Mouse (Mus musculus) lung, postnatal 0 days (tissue): Measurements from ENCODE around the gene Cox6b2. TPM values are rescaled to one million over a fixed set of nuclear protein-coding genes. Genes with fewer than 3 reads are reported as not detected.
"Not testable (repeated sequence)": the region's sequence is repeated elsewhere in the genome, so short reads cannot be mapped to it uniquely, and the experiment has no call there.

Experiments used
- ATAC-seq: fragments of 200-750 bp; cut with Nextera tagmentation; 2 replicates; pipeline ENCODE4 v1.8.0; 2017; ENCODE audit warnings: moderate library complexity
- DNase-seq: peaks from one replicate; pipeline ENCODE4 v3.0.0-alpha.2; 2016; ENCODE audit warnings: low spot score
- H3K27ac ChIP-seq: fragments of 300-500 bp; sonication (generic); 2 replicates; pipeline ENCODE4 v1.5.1; 2014; ENCODE audit warnings: antibody characterized with exemption, mild to moderate bottlenecking, low read length, mixed read lengths
- H3K27me3 ChIP-seq: fragments of 300-500 bp; sonication (generic); replicated peaks from 2 replicates; pipeline ENCODE4 v1.6.1; 2014; ENCODE audit warnings: low read length, mixed read lengths; ENCODE audit not compliant: insufficient read depth
- H3K36me3 ChIP-seq: fragments of 300-500 bp; sonication (generic); 2 replicates; pipeline ENCODE4 v1.6.1; 2014; ENCODE audit warnings: low read length, mixed read lengths; ENCODE audit not compliant: insufficient read depth
- H3K4me1 ChIP-seq: fragments of 300-500 bp; sonication (generic); 2 replicates; pipeline ENCODE4 v1.6.1; 2014; ENCODE audit warnings: antibody characterized with exemption, low read depth, low read length, mixed read lengths; ENCODE audit not compliant: insufficient read depth
- H3K4me2 ChIP-seq: fragments of 300-500 bp; sonication (generic); replicated peaks from 2 replicates; pipeline ENCODE4 v1.6.1; 2014; ENCODE audit warnings: low read depth, mild to moderate bottlenecking, low read length, moderate library complexity, mixed read lengths
- H3K4me3 ChIP-seq: fragments of 300-500 bp; sonication (generic); 2 replicates; pipeline ENCODE4 v1.5.1; 2014; ENCODE audit warnings: low read depth, low read length
- H3K9ac ChIP-seq: fragments of 300-500 bp; sonication (generic); replicated peaks from 2 replicates; pipeline ENCODE4 v1.6.1; 2014; ENCODE audit warnings: low read depth, mild to moderate bottlenecking
- H3K9me3 ChIP-seq: fragments of 300-500 bp; sonication (generic); 2 replicates; pipeline ENCODE4 v1.6.1; 2016; ENCODE audit warnings: low read length, mixed read lengths
- CTCF ChIP-seq: IDR thresholded peaks from 2 replicates; pipeline ENCODE4 v1.5.1; 2016; ENCODE audit warnings: antibody characterized with exemption, mild to moderate bottlenecking
- EP300 ChIP-seq: IDR thresholded peaks from 2 replicates; pipeline ENCODE4 v1.6.1; 2016; ENCODE audit warnings: antibody characterized with exemption, mild to moderate bottlenecking, control low read depth
- WGBS: fragments of 180-500 bp; shearing (Covaris S2); extraction: QIAGEN DNeasy Blood & Tissue Kit; methylation state at CpG from one replicate; pipeline ENCODE4 v1.1.7; 2014; 5-methylcytosine and 5-hydroxymethylcytosine counted together
- polyA plus RNA-seq: library from polyadenylated mRNA; unstranded; fragments of >200 nt; fragmentation: Nextera tagmentation; extraction: Ambion mirVana; gene quantifications from 2 replicates; pipeline ENCODE4 v1.2.1, GENCODE M21; 2015

Cox6b2 gene
- 67.7 and 77.9 TPM in 2 replicates for polyA plus RNA-seq

GRCm38 (mm10) chr7:4752821-4753570 is at the start of gene Cox6b2:
Cox6b2 (minus strand) TSS chr7:4753094.
- no peaks in the 10 kb centered on the region for H3K36me3 ChIP-seq
- H3K27me3 ChIP-seq, result no peaks in the 10 kb centered on the region
- 4% methylated on average over 21 of the region's 24 CpGs for WGBS
- no peak within 1 kb of the TSS for H3K9ac ChIP-seq
- H3K4me3 ChIP-seq, result peak within 1 kb of the TSS; percentile 36
- peaks cover 13% of the 10 kb centered on the region; the same call in 1 of the 2 replicates for H3K4me1 ChIP-seq
- H3K27ac ChIP-seq, result peak within 1 kb of the TSS; percentile 38; the same call in 1 of the 2 replicates
- H3K9me3 ChIP-seq, result no peaks in the 10 kb centered on the region
- DNase-seq (peak; percentile 94), ATAC-seq (peak; percentile 94)
- peak; percentile 17; the same call in 1 of the 2 replicates for TF ChIP-seq CTCF
- no peak for TF ChIP-seq EP300
- H3K4me2 ChIP-seq, result peak within 1 kb of the TSS; percentile 50

- Histone ChIP-seq H3K4me2 (no peak overlapping the region), H3K9ac (no peak overlapping the region), H3K4me3 (no peak overlapping the region), H3K27me3 (no peaks in the 10 kb centered on the region), H3K27ac (no peak overlapping the region), H3K9me3 (no peaks in the 10 kb centered on the region), H3K36me3 (peaks cover 16% of the 10 kb centered on the region; the same call in 1 of the 2 replicates), H3K4me1 (no peaks in the 10 kb centered on the region)
- TF ChIP-seq EP300, result 0 out of 2 replicates have a peak, but pooled peaks have one; percentile 29
- TF ChIP-seq CTCF, result 0 out of 2 replicates have a peak, but pooled peaks have one; percentile 16
- DNase-seq (peak; percentile 64), ATAC-seq (peak; percentile 79)
These were observed 49.4 kb upstream of the Cox6b2 start for GRCm38 (mm10) chr7:4802247-4802646.

GRCm38 (mm10) chr7:4795767-4796433 is 43.0 kb upstream of the Cox6b2 start:
- 63% methylated on average over 7 of the region's 7 CpGs for WGBS
- Histone ChIP-seq H3K4me2 (no peak overlapping the region), H3K27ac (no peak overlapping the region), H3K9me3 (no peaks in the 10 kb centered on the region), H3K9ac (no peak overlapping the region), H3K36me3 (peaks cover 5% of the 10 kb centered on the region; the same call in 1 of the 2 replicates), H3K27me3 (no peaks in the 10 kb centered on the region), H3K4me3 (no peak overlapping the region), H3K4me1 (0 out of 2 replicates have a peak, but pooled peaks cover 4% of the 10 kb centered on the region)
- DNase-seq, result peak; percentile 82
- TF ChIP-seq CTCF, result peak; percentile 86
- no peak for TF ChIP-seq EP300
- no peak for ATAC-seq

GRCm38 (mm10) chr7:4794631-4795168 is 41.8 kb upstream of the Cox6b2 start:
- Histone ChIP-seq H3K4me2 (no peak overlapping the region), H3K4me3 (no peak overlapping the region), H3K9me3 (no peaks in the 10 kb centered on the region), H3K9ac (no peak overlapping the region), H3K36me3 (peaks cover 5% of the 10 kb centered on the region; the same call in 1 of the 2 replicates), H3K4me1 (0 out of 2 replicates have a peak, but pooled peaks cover 4% of the 10 kb centered on the region), H3K27me3 (no peaks in the 10 kb centered on the region), H3K27ac (no peak overlapping the region)
- ATAC-seq, result no peak
- 64% methylated on average over 3 of the region's 3 CpGs for WGBS
- TF ChIP-seq EP300 (no peak), CTCF (no peak)
- DNase-seq, result no peak

GRCm38 (mm10) chr7:4793674-4794073 is 40.8 kb upstream of the Cox6b2 start:
- TF ChIP-seq CTCF (no peak), EP300 (no peak)
- H3K27me3 ChIP-seq, result no peaks in the 10 kb centered on the region
- H3K36me3 ChIP-seq, result peaks cover 5% of the 10 kb centered on the region; the same call in 1 of the 2 replicates
- no peak for ATAC-seq
- peak overlapping the region; percentile 72 for H3K4me2 ChIP-seq
- no peak overlapping the region for H3K27ac ChIP-seq
- peak overlapping the region; percentile 83 for H3K9ac ChIP-seq
- peak overlapping the region; percentile 73 for H3K4me3 ChIP-seq
- H3K9me3 ChIP-seq, result no peaks in the 10 kb centered on the region
- DNase-seq, result no peak
- 0 out of 2 replicates have a peak, but pooled peaks cover 4% of the 10 kb centered on the region for H3K4me1 ChIP-seq
- 31% methylated on average over 4 of the region's 4 CpGs for WGBS

- H3K4me1 ChIP-seq, H3K27me3 ChIP-seq, H3K9me3 ChIP-seq, DNase-seq, H3K36me3 ChIP-seq: not testable (repeated sequence)
- H3K9ac ChIP-seq, result peak overlapping the region; percentile 83
- H3K4me2 ChIP-seq, result peak overlapping the region; percentile 72
- H3K4me3 ChIP-seq, result peak overlapping the region; percentile 73
- WGBS, result under 1% methylated on average over 31 of the region's 31 CpGs
- H3K27ac ChIP-seq, result peak overlapping the region; percentile 89
- ATAC-seq, result peak; percentile 2
These were observed 40.4 kb upstream of the Cox6b2 start for GRCm38 (mm10) chr7:4793248-4793647.
